Mouse (Mus musculus): ENCODE results near the gene Trpm6. TPM values are rescaled to one million over a fixed set of nuclear protein-coding genes. Genes with fewer than 3 reads are reported as not detected.

Trpm6 gene
- polyA plus RNA-seq, 1 experiment from 2014 or later: 0.19 TPM

GRCm38 (mm10) chr19:18774085-18774484 lies 24.3 kb downstream of the Trpm6 start:
- no peak overlapping the region for H3K9ac ChIP-seq
- no peaks in the 10 kb centered on the region for H3K4me1 ChIP-seq
- 45% methylated on average over 1 of the region's 1 CpGs for WGBS
- H3K36me3 ChIP-seq (ENCODE audit: poor library complexity, severe bottlenecking): no peaks in the 10 kb centered on the region
- ATAC-seq: no peak
- H3K27ac ChIP-seq: no peak overlapping the region
- no peaks in the 10 kb centered on the region for H3K27me3 ChIP-seq
- H3K9me3 ChIP-seq (replicated peaks): no peaks in the 10 kb centered on the region
- H3K4me3 ChIP-seq: no peak overlapping the region
- no peak overlapping the region for H3K4me2 ChIP-seq

- Histone ChIP-seq H3K4me2 (no peak overlapping the region), H3K9me3 (replicated peaks) (no peaks in the 10 kb centered on the region), H3K4me1 (no peaks in the 10 kb centered on the region), H3K27ac (no peak overlapping the region), H3K4me3 (no peak overlapping the region), H3K9ac (no peak overlapping the region), H3K27me3 (no peaks in the 10 kb centered on the region), H3K36me3 (ENCODE audit: poor library complexity, severe bottlenecking) (no peaks in the 10 kb centered on the region)
- WGBS: 94% methylated on average over 1 of the region's 1 CpGs
- ATAC-seq: no peak
Observed at GRCm38 (mm10) chr19:18799646-18800045, 49.9 kb downstream of the Trpm6 start.

- Histone ChIP-seq H3K4me1 (no peaks in the 10 kb centered on the region), H3K9me3 (replicated peaks) (no peaks in the 10 kb centered on the region), H3K4me2 (no peak overlapping the region), H3K9ac (no peak overlapping the region), H3K27me3 (no peaks in the 10 kb centered on the region), H3K4me3 (no peak overlapping the region), H3K36me3 (ENCODE audit: poor library complexity, severe bottlenecking) (no peaks in the 10 kb centered on the region), H3K27ac (no peak overlapping the region)
- ATAC-seq: no peak
- WGBS: 82% methylated on average over 3 of the region's 3 CpGs
Observed at GRCm38 (mm10) chr19:18811264-18811663, 61.5 kb downstream of the Trpm6 start.

GRCm38 (mm10) chr19:18815170-18815569 lies 65.4 kb downstream of the Trpm6 start:
- no peaks in the 10 kb centered on the region for H3K27me3 ChIP-seq
- H3K4me3 ChIP-seq: no peak overlapping the region
- 86% methylated on average over 13 of the region's 13 CpGs for WGBS
- H3K36me3 ChIP-seq (ENCODE audit: poor library complexity, severe bottlenecking): no peaks in the 10 kb centered on the region
- H3K4me1 ChIP-seq: no peaks in the 10 kb centered on the region
- H3K4me2 ChIP-seq: no peak overlapping the region
- H3K9ac ChIP-seq: no peak overlapping the region
- no peak for ATAC-seq
- no peaks in the 10 kb centered on the region for H3K9me3 ChIP-seq (replicated peaks)
- no peak overlapping the region for H3K27ac ChIP-seq

GRCm38 (mm10) chr19:18817425-18817824 lies 67.6 kb downstream of the Trpm6 start:
- WGBS: 74% methylated on average over 2 of the region's 2 CpGs
- Histone ChIP-seq H3K27me3 (no peaks in the 10 kb centered on the region), H3K4me3 (no peak overlapping the region), H3K4me2 (no peak overlapping the region), H3K4me1 (no peaks in the 10 kb centered on the region), H3K36me3 (ENCODE audit: poor library complexity, severe bottlenecking) (no peaks in the 10 kb centered on the region), H3K27ac (no peak overlapping the region), H3K9ac (no peak overlapping the region), H3K9me3 (replicated peaks) (no peaks in the 10 kb centered on the region)
- no peak for ATAC-seq

- no peak overlapping the region for H3K4me3 ChIP-seq
- no peaks in the 10 kb centered on the region for H3K4me1 ChIP-seq
- no peak overlapping the region for H3K4me2 ChIP-seq
- ATAC-seq: no peak
- H3K27ac ChIP-seq: no peak overlapping the region
- no peaks in the 10 kb centered on the region for H3K9me3 ChIP-seq (replicated peaks)
- no peak overlapping the region for H3K9ac ChIP-seq
- 81% methylated on average over 2 of the region's 2 CpGs for WGBS
- H3K36me3 ChIP-seq (ENCODE audit: poor library complexity, severe bottlenecking): no peaks in the 10 kb centered on the region
- no peaks in the 10 kb centered on the region for H3K27me3 ChIP-seq
Observed at GRCm38 (mm10) chr19:18828601-18829000, 78.8 kb downstream of the Trpm6 start.

GRCm38 (mm10) chr19:18831196-18831595 lies 81.4 kb downstream of the Trpm6 start:
- Histone ChIP-seq H3K9ac (no peak overlapping the region), H3K4me3 (no peak overlapping the region), H3K36me3 (ENCODE audit: poor library complexity, severe bottlenecking) (no peaks in the 10 kb centered on the region), H3K4me2 (no peak overlapping the region), H3K9me3 (replicated peaks) (no peaks in the 10 kb centered on the region), H3K4me1 (no peaks in the 10 kb centered on the region), H3K27me3 (no peaks in the 10 kb centered on the region), H3K27ac (no peak overlapping the region)
- 88% methylated on average over 3 of the region's 3 CpGs for WGBS
- ATAC-seq: no peak

- no peak overlapping the region for H3K4me3 ChIP-seq
- 14% methylated on average over 6 of the region's 6 CpGs for WGBS
- no peak overlapping the region for H3K9ac ChIP-seq
- H3K27ac ChIP-seq: no peak overlapping the region
- H3K4me2 ChIP-seq: no peak overlapping the region
- no peaks in the 10 kb centered on the region for H3K27me3 ChIP-seq
- H3K9me3 ChIP-seq (replicated peaks): no peaks in the 10 kb centered on the region
- 0 out of 2 replicates have a peak, but pooled peaks have one; percentile 62 for ATAC-seq
- H3K4me1 ChIP-seq: no peaks in the 10 kb centered on the region
- H3K36me3 ChIP-seq (ENCODE audit: poor library complexity, severe bottlenecking): no peaks in the 10 kb centered on the region
Observed at GRCm38 (mm10) chr19:18834971-18835370, 85.2 kb downstream of the Trpm6 start.

GRCm38 (mm10) chr19:18841789-18842562 lies 92.2 kb downstream of the Trpm6 start:
- Histone ChIP-seq H3K9ac (no peak overlapping the region), H3K4me2 (no peak overlapping the region), H3K4me3 (no peak overlapping the region), H3K36me3 (ENCODE audit: poor library complexity, severe bottlenecking) (no peaks in the 10 kb centered on the region), H3K27ac (no peak overlapping the region), H3K9me3 (replicated peaks) (no peaks in the 10 kb centered on the region), H3K27me3 (no peaks in the 10 kb centered on the region), H3K4me1 (peaks cover 13% of the 10 kb centered on the region; the same call in 1 of the 2 replicates)
- 65% methylated on average over 19 of the region's 19 CpGs for WGBS
- ATAC-seq: peak; percentile 43; the same call in 1 of the 2 replicates

GRCm38 (mm10) chr19:18842626-18843025 lies 92.8 kb downstream of the Trpm6 start:
- ATAC-seq: peak; percentile 65; the same call in 1 of the 2 replicates
- H3K9me3 ChIP-seq (replicated peaks): no peaks in the 10 kb centered on the region
- no peak overlapping the region for H3K4me3 ChIP-seq
- H3K4me1 ChIP-seq: peaks cover 13% of the 10 kb centered on the region; the same call in 1 of the 2 replicates
- no peak overlapping the region for H3K27ac ChIP-seq
- H3K9ac ChIP-seq: no peak overlapping the region
- no peak overlapping the region for H3K4me2 ChIP-seq
- 32% methylated on average over 11 of the region's 11 CpGs for WGBS
- no peaks in the 10 kb centered on the region for H3K27me3 ChIP-seq
- no peaks in the 10 kb centered on the region for H3K36me3 ChIP-seq (ENCODE audit: poor library complexity, severe bottlenecking)

GRCm38 (mm10) chr19:18846336-18846735 lies 96.6 kb downstream of the Trpm6 start:
- Histone ChIP-seq H3K27ac (no peak overlapping the region), H3K27me3 (no peaks in the 10 kb centered on the region), H3K9me3 (replicated peaks) (no peaks in the 10 kb centered on the region), H3K9ac (no peak overlapping the region), H3K4me2 (no peak overlapping the region), H3K36me3 (ENCODE audit: poor library complexity, severe bottlenecking) (no peaks in the 10 kb centered on the region), H3K4me1 (peaks cover 13% of the 10 kb centered on the region; the same call in 1 of the 2 replicates), H3K4me3 (no peak overlapping the region)
- 94% methylated on average over 4 of the region's 4 CpGs for WGBS
- no peak for ATAC-seq

GRCm38 (mm10) chr19:18868311-18868710 lies 118.5 kb downstream of the Trpm6 start:
- H3K27ac ChIP-seq: no peak overlapping the region
- ATAC-seq: no peak

More at GRCm38 (mm10) chr19:18868311-18868710, 118.5 kb downstream of the Trpm6 start:
- 70% methylated on average over 4 of the region's 4 CpGs for WGBS
- H3K27me3 ChIP-seq: no peaks in the 10 kb centered on the region
- H3K4me2 ChIP-seq: no peak overlapping the region
- no peaks in the 10 kb centered on the region for H3K36me3 ChIP-seq (ENCODE audit: poor library complexity, severe bottlenecking)
- H3K4me1 ChIP-seq: peaks cover 7% of the 10 kb centered on the region; the same call in 1 of the 2 replicates
- no peak overlapping the region for H3K4me3 ChIP-seq
- H3K9ac ChIP-seq: no peak overlapping the region
- no peaks in the 10 kb centered on the region for H3K9me3 ChIP-seq (replicated peaks)

Measured in forebrain, embryonic 13.5 days (tissue).